Mouse (Mus musculus) mouse trophoblast stem cell (cell line): ENCODE results near the gene Sgcd.

Experiments used
- in situ Hi-C, 2 experiments: fragments of 300-500 bp; cut with MseI, MboI; formaldehyde crosslinking; loops; 2 replicates in 1 of 2; 3 replicates in 1 of 2; pipeline ENCODE4 v1.15.1; 2025

Sgcd gene

GRCm38 (mm10) chr11:47294741-47295140 is 694.0 kb downstream of the Sgcd start:
- in situ Hi-C loops, result no loop called here

DNA sequence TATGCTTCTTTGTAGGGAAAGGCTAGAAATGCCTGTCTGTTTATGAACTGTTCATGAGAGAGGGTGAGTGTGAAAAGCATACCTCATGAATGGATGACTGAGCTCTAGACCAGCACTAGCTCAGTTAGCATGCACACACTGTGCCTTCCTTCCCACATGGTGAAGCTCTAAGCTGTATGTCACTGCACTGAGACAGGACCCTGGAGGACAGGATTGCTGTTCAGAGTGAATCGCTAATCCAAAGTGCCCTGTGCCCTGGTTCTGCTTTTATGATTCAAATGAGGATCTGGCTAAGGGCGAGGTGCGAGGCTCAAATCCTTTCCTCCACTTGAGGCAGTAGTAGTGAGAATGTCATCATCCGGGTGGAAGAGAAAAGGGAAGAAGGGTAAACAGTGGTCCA is 712.2 kb downstream of the Sgcd start:
- in situ Hi-C loops, result no loop called here

DNA sequence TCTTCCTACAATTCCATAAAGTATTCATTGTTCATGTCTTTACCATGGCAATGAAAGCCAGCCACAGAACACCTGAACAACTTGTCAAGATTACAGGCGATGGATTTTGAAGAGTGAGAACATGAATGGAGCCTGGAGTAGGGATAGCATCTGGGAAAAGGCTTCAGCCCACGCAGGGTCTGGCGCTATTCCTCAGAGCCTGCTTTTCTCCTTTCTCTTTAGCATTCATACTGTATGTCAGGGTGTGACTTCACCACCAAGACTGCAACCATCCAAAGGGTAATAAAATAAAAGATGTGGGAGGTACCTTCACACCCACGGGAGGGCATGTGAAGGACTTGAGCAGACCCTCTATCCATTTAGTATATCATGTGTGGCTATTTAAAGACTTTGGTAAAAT is 720.2 kb downstream of the Sgcd start:
- in situ Hi-C loops, result no loop called here

DNA sequence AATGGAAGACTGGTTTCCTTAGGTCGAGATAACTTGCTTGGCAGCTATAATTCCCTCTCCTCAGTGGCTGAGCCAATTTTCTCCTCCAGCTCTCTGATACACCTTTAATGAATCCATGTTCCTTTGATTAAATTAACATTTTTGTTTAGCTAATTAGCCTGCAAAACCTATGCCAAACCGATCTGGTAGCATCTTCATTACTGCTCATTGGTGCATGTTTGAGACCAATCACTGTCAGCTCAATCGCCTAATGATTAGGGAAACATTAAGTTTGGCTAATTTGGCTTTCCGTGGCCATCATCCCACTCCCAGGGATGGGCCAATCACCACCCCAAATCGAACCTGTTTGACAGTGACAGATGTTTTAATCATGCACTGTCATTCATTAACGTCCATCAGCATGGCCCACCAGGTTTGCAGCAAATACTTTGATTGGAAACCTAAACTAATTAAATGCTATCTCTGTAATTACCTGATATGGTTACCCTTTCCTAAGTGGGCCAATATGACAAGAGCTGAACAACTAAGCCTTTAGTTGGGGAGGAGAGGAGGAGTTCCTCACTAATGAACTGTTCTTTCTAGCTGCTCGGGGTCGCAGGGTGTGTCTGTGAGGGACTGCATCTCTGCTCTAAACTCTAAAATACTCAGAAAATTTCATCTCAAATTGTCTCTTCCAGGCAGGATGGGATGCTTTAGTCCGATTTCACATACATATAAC is 724.3 kb downstream of the Sgcd start:
- in situ Hi-C loops, result no loop called here

DNA sequence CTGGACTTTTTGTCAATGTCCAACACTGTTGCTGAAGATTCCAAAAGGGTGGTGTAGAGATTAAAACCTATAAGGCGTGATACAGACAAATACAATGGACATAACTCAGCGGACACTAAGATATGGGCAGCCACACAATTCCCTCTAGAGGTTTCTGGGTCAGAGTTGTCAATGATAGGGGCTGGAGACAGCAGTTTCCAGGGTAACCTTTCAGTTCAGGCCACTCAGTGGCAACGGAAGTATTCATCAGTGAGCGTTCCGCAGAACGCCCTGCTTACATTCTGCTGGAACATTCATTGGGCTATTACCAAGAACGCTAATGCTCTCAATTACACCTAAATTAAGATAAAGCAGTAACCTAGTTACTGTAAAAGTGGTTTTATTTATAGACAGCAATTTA is 738.5 kb downstream of the Sgcd start:
- in situ Hi-C loops, result no loop called here

- in situ Hi-C loops, result no loop called here
Observed at GRCm38 (mm10) chr11:47248345-47248893, 740.4 kb downstream of the Sgcd start.

DNA sequence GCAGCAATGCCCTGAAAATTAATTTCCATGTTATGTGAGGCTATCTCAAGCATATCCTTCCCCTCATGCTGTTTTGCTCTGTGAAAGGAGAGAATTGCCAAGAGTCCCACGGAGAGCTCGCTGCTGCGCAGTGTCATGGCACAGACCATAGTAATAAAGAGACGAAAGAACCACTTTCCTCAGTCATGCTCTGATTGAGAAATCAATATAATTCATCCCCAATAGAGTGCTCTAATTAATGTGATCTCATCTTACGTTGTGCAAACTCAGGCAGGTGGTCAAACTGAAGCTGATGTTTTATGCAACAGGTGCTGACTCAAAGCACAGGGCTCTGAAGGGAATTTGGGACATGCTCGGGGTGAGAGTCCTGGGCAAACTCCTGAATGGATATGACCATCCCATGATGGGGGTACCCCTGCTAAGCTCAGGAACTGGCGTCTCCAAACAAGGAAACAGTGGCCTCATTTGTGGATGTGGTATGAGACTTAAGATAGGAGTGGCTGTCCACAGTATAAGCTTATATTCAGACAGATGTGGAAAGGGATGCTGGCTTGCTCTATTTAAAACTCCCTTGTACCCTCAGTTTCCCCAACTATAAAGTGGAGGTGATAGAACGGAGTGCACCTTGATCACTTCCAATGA is 740.9 kb downstream of the Sgcd start:
- in situ Hi-C loops, result no loop called here

- in situ Hi-C loops, result no loop called here
Observed at GRCm38 (mm10) chr11:47242401-47242800, 746.4 kb downstream of the Sgcd start.

DNA sequence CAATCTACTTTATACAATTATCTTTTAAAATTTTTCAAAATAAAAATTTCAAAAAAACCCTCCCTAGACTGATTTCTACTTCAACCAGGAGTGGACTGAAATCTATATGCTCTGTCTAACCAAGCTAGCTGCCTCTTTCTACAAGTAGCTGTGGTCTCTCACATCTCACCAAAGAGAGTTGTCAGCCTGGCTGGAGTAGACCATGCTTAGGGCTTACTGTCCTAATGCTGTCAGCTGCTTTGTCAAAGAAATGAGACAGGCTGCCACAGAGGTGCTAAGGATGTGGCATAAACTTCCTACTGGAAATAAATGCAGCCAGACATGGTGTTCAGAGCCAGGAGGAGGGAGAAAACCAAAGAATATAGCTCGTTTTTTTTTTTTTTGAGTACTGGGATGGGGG is 760.5 kb downstream of the Sgcd start:
- in situ Hi-C loops, result no loop called here

DNA sequence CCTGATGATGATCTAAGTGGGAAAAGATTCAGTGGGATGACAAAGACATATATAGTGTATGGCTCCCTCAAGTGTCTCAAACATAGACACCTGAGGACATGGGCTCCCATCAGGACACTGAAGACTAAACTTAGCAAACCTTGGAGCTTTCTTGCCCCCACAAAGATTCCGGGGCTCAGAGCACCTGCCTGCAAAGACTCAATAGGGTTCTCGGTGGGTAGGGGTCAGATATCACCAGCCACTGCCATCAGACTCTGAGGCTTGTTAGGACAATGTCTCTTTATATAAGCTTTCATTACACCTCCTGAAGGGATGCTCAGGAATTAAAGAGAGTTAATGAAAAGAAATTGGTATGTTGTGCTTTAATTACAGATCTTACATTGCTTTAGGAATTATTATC is 764.6 kb downstream of the Sgcd start:
- in situ Hi-C loops, result no loop called here

DNA sequence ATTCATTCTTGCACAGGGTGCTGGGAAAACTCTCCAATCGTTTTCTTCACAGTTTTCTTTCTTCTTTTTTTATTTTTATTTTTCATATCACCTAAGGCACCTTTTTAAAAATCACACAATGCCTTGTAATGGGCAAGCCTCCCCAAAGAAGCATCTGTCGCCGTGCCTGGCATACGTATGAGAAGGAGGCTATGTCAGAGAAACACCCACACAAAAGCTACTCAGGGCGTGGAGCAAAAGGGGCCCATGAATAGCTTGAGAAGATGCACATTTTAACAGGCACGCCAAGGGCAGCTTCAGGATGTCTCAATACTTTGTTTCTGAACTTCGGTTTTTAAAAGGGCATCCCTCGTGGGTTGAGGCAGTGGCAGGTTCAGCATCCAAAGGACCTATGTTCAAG is 777.2 kb downstream of the Sgcd start:
- in situ Hi-C loops, result no loop called here

DNA sequence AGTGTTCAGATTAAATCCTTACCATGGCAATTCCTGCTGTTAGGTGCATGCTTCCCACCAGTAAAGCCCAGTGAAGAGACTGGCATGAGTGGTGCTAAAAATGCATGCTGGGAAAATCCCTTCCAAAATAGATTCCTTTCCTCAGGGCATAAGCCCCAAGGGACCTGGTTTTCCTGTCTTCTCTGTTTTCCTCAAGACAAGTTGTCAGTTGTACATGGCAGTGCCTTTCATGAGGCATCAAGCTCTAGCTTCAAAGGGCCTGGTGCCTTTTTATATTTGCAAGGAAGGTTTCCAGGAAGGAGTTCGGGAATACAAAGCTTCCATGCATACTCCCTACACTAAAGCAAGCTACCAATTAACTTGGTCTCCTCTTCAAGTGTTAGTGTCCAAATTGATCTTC is 782.3 kb downstream of the Sgcd start:
- in situ Hi-C loops, result no loop called here

- in situ Hi-C loops, result no loop called here
Observed at GRCm38 (mm10) chr11:47199106-47199505, 789.7 kb downstream of the Sgcd start.

DNA sequence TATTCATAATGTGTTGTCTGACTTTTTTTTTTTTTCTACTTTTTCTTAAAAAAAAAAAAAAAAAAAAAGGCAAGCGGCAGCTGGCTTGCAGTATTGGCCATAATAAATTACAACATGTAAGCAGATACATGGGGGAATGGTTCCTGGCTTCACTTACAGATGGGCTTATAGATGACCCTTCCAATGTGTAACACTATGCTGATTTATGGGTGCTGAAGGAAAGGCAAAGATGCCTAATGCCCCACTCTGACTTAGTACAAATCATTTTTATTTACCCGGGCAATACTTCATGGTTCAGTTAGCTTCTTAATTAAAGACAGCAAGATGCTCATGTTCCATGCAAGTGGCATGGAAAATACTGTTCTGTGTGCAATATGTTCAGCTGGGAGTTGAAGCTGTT is 800.2 kb downstream of the Sgcd start:
- in situ Hi-C loops, result no loop called here

DNA sequence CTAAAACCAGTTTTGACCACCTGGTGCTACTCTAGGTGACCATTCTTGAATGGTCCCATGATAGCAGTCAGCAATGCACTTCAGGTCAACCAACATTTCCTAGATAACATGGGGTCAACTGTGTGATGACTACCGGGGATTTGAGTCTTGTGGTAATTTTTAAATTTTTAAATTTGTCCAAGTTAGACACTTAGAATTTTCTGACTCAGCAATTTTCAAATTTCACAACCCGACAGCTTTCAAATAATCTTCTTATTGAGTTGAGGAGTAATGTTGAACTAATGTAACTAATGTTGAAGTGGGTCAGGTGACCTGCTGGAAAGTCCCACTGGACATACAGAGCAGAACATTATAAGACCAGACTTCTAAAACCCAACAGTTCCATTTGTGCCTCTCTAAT is 813.8 kb downstream of the Sgcd start:
- in situ Hi-C loops, result no loop called here

- in situ Hi-C loops, result no loop called here
Observed at GRCm38 (mm10) chr11:47170926-47171625, 817.7 kb downstream of the Sgcd start.

DNA sequence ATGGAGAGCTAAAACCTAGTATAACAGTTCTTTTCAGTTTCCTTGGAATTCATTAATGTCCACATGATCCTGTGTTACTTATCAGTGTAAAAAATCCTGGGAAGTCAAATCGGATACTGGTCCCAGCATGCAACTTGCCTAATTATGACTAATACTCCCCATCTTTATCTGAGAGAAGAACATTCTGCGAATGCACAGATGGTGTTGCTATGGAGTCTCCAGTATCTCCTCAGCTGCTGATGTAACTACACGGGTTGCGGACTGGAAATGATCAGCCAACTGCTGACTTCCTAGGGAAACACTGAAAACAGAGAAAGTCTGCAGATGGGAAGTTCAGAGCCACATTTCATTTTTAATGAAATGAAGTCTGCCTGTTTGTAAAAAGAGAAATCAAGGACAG is 821.4 kb downstream of the Sgcd start:
- in situ Hi-C loops, result no loop called here

DNA sequence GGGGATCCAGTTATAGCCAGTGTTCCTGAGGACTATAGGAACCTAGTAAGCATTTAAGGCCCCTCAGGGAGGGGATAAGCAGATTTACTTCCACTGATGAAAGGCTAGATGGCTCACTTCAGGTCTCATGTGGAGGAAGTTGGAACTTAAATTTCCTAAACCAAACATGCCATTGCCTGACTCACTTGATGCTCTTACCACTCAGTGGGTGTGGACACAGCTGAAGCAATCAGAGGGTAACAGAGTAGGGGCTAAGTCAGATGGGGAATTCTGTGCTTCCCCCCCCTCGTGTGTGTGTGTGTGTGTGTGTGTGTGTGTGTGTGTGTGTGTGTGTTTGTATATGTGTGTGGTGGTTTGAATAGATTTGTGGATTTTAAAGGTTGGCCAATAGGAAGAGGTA is 830.7 kb downstream of the Sgcd start:
- in situ Hi-C loops, result no loop called here

DNA sequence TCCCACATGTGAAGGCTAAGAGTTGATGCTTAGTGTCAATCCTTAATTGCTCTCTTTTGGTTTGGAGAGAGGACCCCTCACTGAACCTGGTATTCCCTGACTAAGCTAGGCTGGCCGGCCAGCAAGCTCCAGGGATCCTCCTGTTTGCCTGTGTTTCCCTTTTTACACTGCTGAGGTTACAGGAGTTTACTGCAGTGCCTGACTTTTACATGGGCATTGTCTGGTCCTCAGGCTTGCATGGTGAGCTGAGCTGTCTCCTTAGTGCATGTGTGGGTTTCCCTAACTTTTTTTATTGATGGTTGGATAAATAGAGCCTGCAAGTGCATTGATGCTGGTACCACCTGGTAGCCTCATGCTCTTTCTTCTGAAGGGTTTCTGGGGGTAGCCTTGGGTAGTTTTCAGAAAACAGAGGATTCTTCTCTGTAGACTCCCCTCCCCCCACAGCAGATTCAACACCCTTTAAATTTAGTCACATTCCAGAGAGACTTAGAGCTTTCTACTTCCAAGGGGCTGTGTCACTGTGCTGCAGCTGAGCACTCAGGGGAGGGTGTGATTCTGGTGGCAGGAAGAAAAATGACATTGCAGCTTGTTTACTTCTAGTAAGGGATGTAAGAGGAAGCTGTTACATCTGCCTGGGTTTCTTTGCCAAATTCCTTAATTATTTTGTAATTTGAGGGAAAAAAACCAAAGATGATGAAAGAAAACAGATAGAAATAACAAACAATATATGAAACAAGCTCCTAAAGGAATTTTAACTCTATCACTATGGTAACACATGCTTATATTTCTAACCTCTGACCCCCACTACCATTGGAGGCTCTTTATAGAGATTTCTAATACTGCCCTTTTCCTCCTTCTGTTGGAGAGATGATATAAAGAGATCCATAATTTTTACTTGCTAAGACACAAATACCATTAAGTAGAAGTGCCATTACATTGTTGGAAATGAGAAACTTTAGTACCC is 831.8 kb downstream of the Sgcd start:
- in situ Hi-C loops, result no loop called here

GRCm38 (mm10) chr11:47154837-47155430 is 833.8 kb downstream of the Sgcd start:
- in situ Hi-C loops, result no loop called here

- in situ Hi-C loops, result no loop called here
Observed at GRCm38 (mm10) chr11:47149607-47150006, 839.2 kb downstream of the Sgcd start.
